ENCODE assay signal across 8 mouse cellular contexts in the genomic region with DNA sequence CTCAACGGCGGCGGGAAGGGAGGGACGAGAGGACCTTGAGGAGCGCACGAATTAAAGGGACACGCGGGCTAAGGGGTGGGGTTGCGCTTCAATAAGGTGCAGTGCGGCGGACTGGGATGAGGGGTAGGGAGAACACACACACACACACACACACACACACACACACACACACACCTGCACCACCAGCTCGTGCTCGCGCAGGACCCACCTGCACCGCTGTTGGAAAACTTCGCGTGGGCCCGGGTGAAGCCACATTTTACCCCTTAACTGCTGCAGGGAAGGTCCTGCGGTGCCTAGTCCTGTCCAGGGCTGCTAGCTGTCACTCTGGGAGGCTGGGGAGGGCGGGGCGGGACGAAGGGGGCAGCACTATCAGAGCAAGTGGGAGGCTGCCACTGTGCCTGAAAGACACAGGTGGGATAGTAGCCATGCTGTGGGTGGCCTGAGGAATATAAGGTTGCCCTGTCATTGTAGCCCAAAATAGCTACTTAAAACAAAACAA. TPM values are rescaled to one million over a fixed set of nuclear protein-coding genes. Genes with fewer than 3 reads are reported as not detected.
DNase-seq lines count a peak whose midpoint lies in the region; ATAC-seq and TF ChIP-seq lines count a peak whose summit lies in the region.

A gene (minus strand): TSS at position 321 of the 499 bp plus-strand sequence.

- H3K27ac ChIP-seq in embryonic facial prominence, embryonic 15.5 days (replicated peaks): peak within 1 kb of the TSS; percentile 69
- peak within 1 kb of the TSS; percentile 77 for H3K27ac ChIP-seq in hindbrain, embryonic 14.5 days
- no peak within 1 kb of the TSS for H3K27ac ChIP-seq in liver, embryonic 14.5 days

- no peak for DNase-seq in frontal cortex, adult 2 months (ENCODE audit: extremely low spot score in 1 of 2, low spot score in 1 of 2)
- no peak for DNase-seq in frontal cortex, postnatal 14 days (ENCODE audit: low spot score in 2 of 2)
- no peak for DNase-seq in hindbrain, embryonic 14.5 days (ENCODE audit: low spot score)
- peak in 2 of 3 experiments; percentile 3 to 7 for DNase-seq in liver, embryonic 14.5 days (ENCODE audit: low read depth in 3 of 3, low spot score in 3 of 3)
- DNase-seq in urinary bladder, adult 18-20 months (ENCODE audit: low spot score in 2 of 2): no peak
- no peak for DNase-seq in right cerebral cortex, postnatal 14 days

- ATAC-seq in CD4-positive, CD25-positive, alpha-beta regulatory T cell, adult 4 months: peak; percentile 16
- ATAC-seq in embryonic facial prominence, embryonic 15.5 days (ENCODE audit: insufficient number of reproducible peaks, low FRiP score, low TSS enrichment, low read depth): no peak; the same call in none of the 2 replicates
- ATAC-seq in hindbrain, embryonic 14.5 days (ENCODE audit: low FRiP score): peak; percentile 87
- ATAC-seq in liver, embryonic 14.5 days (ENCODE audit: insufficient read depth): peak; percentile 60

- no peak for TF ChIP-seq CTCF in liver, embryonic 14.5 days (IDR thresholded peaks at IDR 0.05; ENCODE audit: low read depth)

- H3K4me1 ChIP-seq in embryonic facial prominence, embryonic 15.5 days: no peaks in the 10 kb centered on the region
- H3K4me1 ChIP-seq in hindbrain, embryonic 14.5 days (replicated peaks; ENCODE audit: control insufficient read depth, insufficient read depth, low read length): peaks cover 15% of the 10 kb centered on the region; the same call in 1 of the 2 replicates
- H3K4me1 ChIP-seq in liver, embryonic 14.5 days (replicated peaks; ENCODE audit: control insufficient read depth in 2 of 2, insufficient read depth in 2 of 2, low read length in 1 of 2): no peaks in the 10 kb centered on the region

- peak within 1 kb of the TSS; percentile 57 for H3K9ac ChIP-seq in embryonic facial prominence, embryonic 15.5 days
- peak within 1 kb of the TSS; percentile 87 for H3K9ac ChIP-seq in hindbrain, embryonic 14.5 days
- H3K9ac ChIP-seq in liver, embryonic 14.5 days (replicated peaks): peak within 1 kb of the TSS; percentile 1

- TF ChIP-seq EP300 in liver, embryonic 14.5 days (IDR thresholded peaks at IDR 0.05; ENCODE audit: low read depth): no peak

- under 1% methylated on average over 16 of the region's 22 CpGs for WGBS in embryonic facial prominence, embryonic 15.5 days
- WGBS in hindbrain, embryonic 14.5 days: 3% methylated on average over 20 of the region's 22 CpGs
- under 1% methylated on average over 19 of the region's 22 CpGs for WGBS in liver, embryonic 14.5 days (ENCODE audit: insufficient replicate concordance)

- H3K27me3 ChIP-seq in embryonic facial prominence, embryonic 15.5 days: no peaks in the 10 kb centered on the region
- no peaks in the 10 kb centered on the region for H3K27me3 ChIP-seq in hindbrain, embryonic 14.5 days (ENCODE audit: control insufficient read depth, insufficient read depth, low read length)
- no peaks in the 10 kb centered on the region for H3K27me3 ChIP-seq in liver, embryonic 14.5 days (ENCODE audit: control insufficient read depth, insufficient read depth, low read length)

- no peaks in the 10 kb centered on the region for H3K9me3 ChIP-seq in embryonic facial prominence, embryonic 15.5 days (replicated peaks)
- H3K9me3 ChIP-seq in hindbrain, embryonic 14.5 days (ENCODE audit: control insufficient read depth, low read length): no peaks in the 10 kb centered on the region
- no peaks in the 10 kb centered on the region for H3K9me3 ChIP-seq in liver, embryonic 14.5 days (ENCODE audit: control insufficient read depth, low read length)

- H3K36me3 ChIP-seq in embryonic facial prominence, embryonic 15.5 days: no peaks in the 10 kb centered on the region
- no peaks in the 10 kb centered on the region for H3K36me3 ChIP-seq in hindbrain, embryonic 14.5 days (replicated peaks; ENCODE audit: control insufficient read depth, insufficient read depth)
- H3K36me3 ChIP-seq in liver, embryonic 14.5 days (replicated peaks; ENCODE audit: control insufficient read depth, insufficient read depth, low read depth): no peaks in the 10 kb centered on the region

- peak within 1 kb of the TSS; percentile 79 for H3K4me2 ChIP-seq in embryonic facial prominence, embryonic 15.5 days (replicated peaks)
- H3K4me2 ChIP-seq in hindbrain, embryonic 14.5 days (replicated peaks): peak within 1 kb of the TSS; percentile 75
- peak within 1 kb of the TSS; percentile 64 for H3K4me2 ChIP-seq in liver, embryonic 14.5 days (ENCODE audit: low read depth)

- H3K4me3 ChIP-seq in embryonic facial prominence, embryonic 15.5 days (replicated peaks): peak within 1 kb of the TSS; percentile 65
- H3K4me3 ChIP-seq in hindbrain, embryonic 14.5 days (replicated peaks; ENCODE audit: low read length): peak within 1 kb of the TSS; percentile 87
- H3K4me3 ChIP-seq in liver, embryonic 14.5 days (ENCODE audit: insufficient read depth in 1 of 2, low read depth in 2 of 2, low read length in 2 of 2): peak within 1 kb of the TSS; percentile 48

RNA-seq across cellular contexts. Expression of the gene that starts here (rescaled TPM):
- 134 and 142 TPM in 2 replicates for polyA plus RNA-seq in frontal cortex, adult 2 months (2012; rRNA removed)
- 1 to 10 TPM in 1 of 2 experiments, not detected in 1; 1.4 TPM for polyA plus RNA-seq in CD4-positive, CD25-positive, alpha-beta regulatory T cell, adult 4 months (2017; shearing (Covaris generic))
- 84.2 and 87.6 TPM in 2 replicates for polyA plus RNA-seq in embryonic facial prominence, embryonic 15.5 days (2015; fragmentation: Nextera tagmentation; extraction: Ambion mirVana)
- polyA plus RNA-seq in hindbrain, embryonic 14.5 days (2014; fragmentation: Nextera tagmentation; extraction: Ambion mirVana): 148 and 151 TPM in 2 replicates
- polyA plus RNA-seq in liver, embryonic 14.5 days (2012; rRNA removed): 3.8 and 4.5 TPM in 2 replicates
- 5.2 and 8.1 TPM in 2 replicates for polyA plus RNA-seq in liver, embryonic 14.5 days (2014; fragmentation: Nextera tagmentation; extraction: Ambion mirVana)

Comparison
In these comparisons a context has a peak if more than half of its experiments do, and no peak if none do; other contexts are left out.
1. DNase-seq: peak in liver, embryonic 14.5 days (2 of 3); none in frontal cortex, adult 2 months (0 of 2), frontal cortex, postnatal 14 days (0 of 2), hindbrain, embryonic 14.5 days (single experiment), urinary bladder, adult 18-20 months (0 of 2) and right cerebral cortex, postnatal 14 days (single experiment).
2. H3K9ac ChIP-seq: peak in every context shown above with its lines; median percentile 87 in hindbrain, embryonic 14.5 days; 57 in embryonic facial prominence, embryonic 15.5 days; 1 in liver, embryonic 14.5 days.
3. Peak in every context shown above with its lines, with median percentiles within 50 percentile points of each other: H3K4me2 ChIP-seq and H3K4me3 ChIP-seq.